Mouse (Mus musculus) heart, adult 9 months (tissue): ENCODE measurements around the gene Olfr435.
"Not testable (repeated sequence)": the region's sequence is repeated elsewhere in the genome, so short reads cannot be mapped to it uniquely, and the experiment has no call there.

Experiments
- DNase-seq, 2 experiments: peaks; one replicate each; pipeline ENCODE4 v3.0.0; 2022; ENCODE audit warnings: low spot score in 2 of 2

The Olfr435 gene

GRCm38 (mm10) chr6:43196781-43197180 is at the start of gene Olfr435:
Gene Olfr435 (plus strand): TSS chr6:43197146.
- no peak for DNase-seq

- no peak for DNase-seq
These were observed 37.4 kb upstream of the Olfr435 start for GRCm38 (mm10) chr6:43159502-43159901.

- no peak for DNase-seq
These were observed 34.0 kb upstream of the Olfr435 start, which contains the start of gene Olfr437 for GRCm38 (mm10) chr6:43162982-43163381. Gene Olfr437 (plus strand): TSS chr6:43163282.

GRCm38 (mm10) chr6:43167246-43167645 is 29.7 kb upstream of the Olfr435 start:
- no peak for DNase-seq

GRCm38 (mm10) chr6:43171840-43172239 is 25.1 kb upstream of the Olfr435 start, which contains the start of gene Olfr13:
Gene Olfr13 (plus strand): TSS chr6:43172140.
- no peak for DNase-seq

GRCm38 (mm10) chr6:43178129-43178528 is 18.8 kb upstream of the Olfr435 start:
- no peak for DNase-seq

GRCm38 (mm10) chr6:43178584-43179501 is 18.1 kb upstream of the Olfr435 start:
- no peak for DNase-seq

- no peak for DNase-seq
These were observed 6.0 kb upstream of the Olfr435 start for GRCm38 (mm10) chr6:43190986-43191385.

- DNase-seq: no peak
These were observed 1.1 kb downstream of the Olfr435 start for GRCm38 (mm10) chr6:43198094-43198493.

GRCm38 (mm10) chr6:43202786-43203185 is 5.8 kb downstream of the Olfr435 start:
- no peak for DNase-seq

- no peak for DNase-seq
These were observed 8.4 kb downstream of the Olfr435 start for GRCm38 (mm10) chr6:43205355-43205754.

- not testable (repeated sequence) for DNase-seq
These were observed 15.9 kb downstream of the Olfr435 start, which contains the start of gene Olfr434 for GRCm38 (mm10) chr6:43212873-43213272. Gene Olfr434 (plus strand): TSS chr6:43213021.

GRCm38 (mm10) chr6:43231255-43231654 is 34.3 kb downstream of the Olfr435 start, which contains the start of gene Olfr47:
Gene Olfr47 (plus strand): TSS chr6:43231529.
- DNase-seq: not testable (repeated sequence)

GRCm38 (mm10) chr6:43242061-43242460 is 45.1 kb downstream of the Olfr435 start:
- no peak for DNase-seq

- no peak for DNase-seq
These were observed 50.5 kb downstream of the Olfr435 start for GRCm38 (mm10) chr6:43247396-43247795.

GRCm38 (mm10) chr6:43252994-43253393 is 56.0 kb downstream of the Olfr435 start:
- no peak for DNase-seq
